Comparison of ENCODE assay signal across 14 mouse cellular contexts in the genomic region with DNA sequence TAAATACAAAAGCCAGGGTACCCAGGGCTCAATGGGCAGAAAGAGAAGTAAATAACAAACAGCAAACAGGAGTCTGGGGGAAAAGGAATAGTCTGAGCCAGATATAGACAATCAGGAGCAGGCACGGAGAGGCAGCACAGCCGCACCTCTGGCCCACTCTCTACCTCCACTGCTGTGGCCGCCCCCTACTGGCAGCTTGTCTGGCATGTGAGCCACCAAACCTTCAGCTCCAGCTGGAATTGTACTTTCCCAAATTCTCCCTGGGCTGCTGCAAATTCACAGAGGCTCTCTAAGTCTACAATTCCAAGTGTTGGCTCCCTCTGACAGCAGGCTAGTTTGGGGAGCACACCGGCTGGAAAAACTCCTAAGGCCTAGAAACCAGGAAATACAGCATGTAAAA. TPM values are rescaled to one million over a fixed set of nuclear protein-coding genes. Genes with fewer than 3 reads are reported as not detected.
DNase-seq lines count a peak whose midpoint lies in the region; ATAC-seq and TF ChIP-seq lines count a peak whose summit lies in the region.
"Had no signal": no experiment of that assay in that cellular context is flagged by ENCODE, and none has a peak within 500 bp of the region (broad histone marks: within the 10 kb centered on the region; RNA-seq: fewer than 3 reads in every experiment).

No protein-coding gene starts in this region.

- no peaks in the 10 kb centered on the region for H3K4me1 ChIP-seq in heart, adult 2 months (ENCODE audit: control insufficient read depth, insufficient read depth, low read length)
- H3K4me1 ChIP-seq in heart, embryonic 11.5 days (ENCODE audit: control insufficient read depth, insufficient read depth, low read length), result no peaks in the 10 kb centered on the region
- H3K4me1 ChIP-seq in testis, adult 2 months (ENCODE audit: control insufficient read depth, insufficient read depth, low read length), result no peaks in the 10 kb centered on the region
- H3K4me1 ChIP-seq: forebrain, embryonic 10.5 days; limb, embryonic 15.5 days; midbrain, embryonic 13.5 days had no signal

- no peak for DNase-seq in heart, adult 2 months
- DNase-seq in testis, postnatal 14 days (ENCODE audit: low spot score), result no peak
- peak; percentile 14 for DNase-seq in WW6 (ENCODE audit: low read depth, low spot score)
- peak; percentile 58 for DNase-seq in testis, postnatal 10 days (ENCODE audit: low spot score)
- DNase-seq in cerebellum, adult 9-11 months, result no peak
- DNase-seq: embryo, embryonic 11 days; gastrocnemius, postnatal 36 days; kidney, adult 18-20 months had no signal

- TF ChIP-seq EP300 in heart, adult 2 months (IDR thresholded peaks at IDR 0.05; ENCODE audit: insufficient read depth, low read depth, low read length), result no peak

- no peak for TF ChIP-seq POLR2A in heart, adult 2 months (IDR thresholded peaks at IDR 0.05; ENCODE audit: insufficient read depth, low read depth, low read length)
- no peak for TF ChIP-seq POLR2A in testis, adult 2 months (IDR thresholded peaks at IDR 0.05; ENCODE audit: control insufficient read depth, low read depth, low read length)

- H3K4me2 ChIP-seq in heart, embryonic 11.5 days, result no peak overlapping the region
- H3K4me2 ChIP-seq: limb, embryonic 15.5 days; midbrain, embryonic 13.5 days had no signal

- no peak overlapping the region for H3K9ac ChIP-seq in heart, adult 2 months (ENCODE audit: low read depth, low read length)
- no peak overlapping the region for H3K9ac ChIP-seq in heart, embryonic 11.5 days (ENCODE audit: low read depth, low read length)
- H3K9ac ChIP-seq: limb, embryonic 15.5 days; midbrain, embryonic 13.5 days had no signal

- no peaks in the 10 kb centered on the region; the same call in 1 of the 2 replicates for H3K27me3 ChIP-seq in heart, adult 2 months (ENCODE audit: control insufficient read depth, insufficient read depth, low read length)
- no peaks in the 10 kb centered on the region for H3K27me3 ChIP-seq in heart, embryonic 11.5 days (ENCODE audit: control insufficient read depth, insufficient read depth, low read length)
- H3K27me3 ChIP-seq in testis, adult 2 months (ENCODE audit: control insufficient read depth, insufficient read depth, low read length), result no peaks in the 10 kb centered on the region
- H3K27me3 ChIP-seq: limb, embryonic 15.5 days; midbrain, embryonic 13.5 days had no signal

- 0 out of 2 replicates have a peak, but pooled peaks cover 5% of the 10 kb centered on the region for H3K9me3 ChIP-seq in heart, embryonic 11.5 days (replicated peaks; ENCODE audit: control insufficient read depth, low read length)
- H3K9me3 ChIP-seq: limb, embryonic 15.5 days had no signal

- peak; percentile 49 for TF ChIP-seq CTCF in heart, adult 2 months (IDR thresholded peaks at IDR 0.05)
- peak; percentile 21; the same call in 1 of the 2 replicates for TF ChIP-seq CTCF in testis, adult 2 months (IDR thresholded peaks at IDR 0.05; ENCODE audit: control insufficient read depth, insufficient read depth, insufficient replicate concordance, low read depth, low read length)

- H3K79me2 ChIP-seq in heart, adult 2 months (replicated peaks; ENCODE audit: control insufficient read depth, insufficient read depth, low read length), result no peaks in the 10 kb centered on the region

- H3K36me3 ChIP-seq in heart, adult 2 months (ENCODE audit: control insufficient read depth, insufficient read depth, low read length), result no peaks in the 10 kb centered on the region
- no peaks in the 10 kb centered on the region for H3K36me3 ChIP-seq in heart, embryonic 11.5 days (ENCODE audit: control insufficient read depth, insufficient read depth, low read length)
- H3K36me3 ChIP-seq in testis, adult 2 months (ENCODE audit: control insufficient read depth, insufficient read depth, low read length), result no peaks in the 10 kb centered on the region
- H3K36me3 ChIP-seq: forebrain, embryonic 10.5 days; limb, embryonic 15.5 days; midbrain, embryonic 13.5 days had no signal

- no peak overlapping the region for H3K27ac ChIP-seq in heart, adult 2 months
- H3K27ac ChIP-seq in heart, embryonic 11.5 days (ENCODE audit: low read depth, low read length), result no peak overlapping the region
- H3K27ac ChIP-seq in testis, adult 2 months (ENCODE audit: control insufficient read depth, insufficient read depth, low read depth, low read length), result no peak overlapping the region
- H3K27ac ChIP-seq: forebrain, embryonic 10.5 days; limb, embryonic 15.5 days; midbrain, embryonic 13.5 days had no signal

- 64% methylated on average over 4 of the region's 4 CpGs for WGBS in heart, adult 2 months
- WGBS in heart, embryonic 11.5 days (ENCODE audit: insufficient replicate concordance), result 60% methylated on average over 4 of the region's 4 CpGs

- H3K4me3 ChIP-seq in heart, adult 2 months, result no peak overlapping the region
- H3K4me3 ChIP-seq in heart, embryonic 11.5 days (ENCODE audit: low read depth, low read length), result no peak overlapping the region
- H3K4me3 ChIP-seq in testis, adult 2 months (ENCODE audit: control insufficient read depth, low read depth, low read length), result no peak overlapping the region
- H3K4me3 ChIP-seq: forebrain, embryonic 10.5 days; limb, embryonic 15.5 days; midbrain, embryonic 13.5 days had no signal

- no peak for ATAC-seq in heart, embryonic 11.5 days (replicated peaks; ENCODE audit: insufficient number of reproducible peaks, low FRiP score, low TSS enrichment)
- ATAC-seq in inflammation-experienced regulatory T-cells, adult 6 months, result no peak
- ATAC-seq: midbrain, embryonic 13.5 days had no signal

- intact Hi-C loops in heart, adult 2 months (cut with DNase I), result no loop called here

RNA-seq across cellular contexts. Expression of a gene that starts 39.3 kb away (rescaled TPM):
- 10 to 100 TPM; 33.6 to 34.1 TPM for total RNA-seq in heart, adult 2 months (2021)
- polyA plus RNA-seq in heart, adult 2 months (2012; rRNA removed), result 49.9 and 75.4 TPM in 2 replicates
- 21.9 and 24.7 TPM in 2 replicates for polyA plus RNA-seq in heart, embryonic 11.5 days (2014; fragmentation: Nextera tagmentation; extraction: Ambion mirVana)
- polyA plus RNA-seq in testis, adult 2 months (2012; rRNA removed), result 1.7 and 2.8 TPM in 2 replicates
- under 1 TPM in 1 of 3 experiments, not detected in 2; 0.07 TPM for polyA plus RNA-seq in inflammation-experienced regulatory T-cells, adult 6 months (2017; shearing (Covaris generic))

Comparison
In these comparisons a context has a peak if more than half of its experiments do, and no peak if none do; other contexts are left out.
1. DNase-seq: peak in WW6 (single experiment) and testis, postnatal 10 days (single experiment); none in heart, adult 2 months (0 of 2), testis, postnatal 14 days (single experiment) and cerebellum, adult 9-11 months (single experiment).